Mouse (Mus musculus): ENCODE data around the gene Mtmr3.

Mtmr3 gene

GRCm38 (mm10) chr11:4469091-4469490 lies 125.6 kb downstream of the Mtmr3 start:
- in situ Hi-C loops (cut with MboI, MseI), result loop anchor here (5.0 kb wide), 1 partner anchor 77 kb away; no protein-coding TSS in a partner anchor

GRCm38 (mm10) chr11:4467436-4467835 lies 127.2 kb downstream of the Mtmr3 start:
- in situ Hi-C loops (cut with MboI, MseI), result loop anchor here (5.0 kb wide), 1 partner anchor 75 kb away; no protein-coding TSS in a partner anchor

DNA sequence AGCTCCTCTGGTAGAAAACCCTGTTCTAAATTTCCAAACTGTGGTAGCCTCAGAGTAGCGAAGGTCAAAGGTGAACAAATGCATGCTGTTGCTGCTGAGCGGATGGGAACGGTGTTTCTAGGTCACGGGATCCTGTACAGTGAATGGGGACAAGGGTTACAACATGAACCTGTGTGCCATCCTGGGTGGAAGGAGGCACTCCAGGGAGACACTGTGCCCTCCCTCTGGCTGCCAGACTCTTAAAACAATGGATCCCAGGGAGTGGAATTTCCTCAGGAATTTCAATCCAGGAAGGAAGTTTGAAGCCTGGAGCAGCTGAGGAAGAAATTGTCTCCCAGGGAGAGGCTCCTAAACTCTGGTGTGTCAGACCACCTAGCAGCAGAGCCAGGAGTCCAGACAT lies 128.5 kb downstream of the Mtmr3 start:
- in situ Hi-C loops (cut with MboI, MseI), result loop anchor here (5.0 kb wide), 1 partner anchor 74 kb away; no protein-coding TSS in a partner anchor

GRCm38 (mm10) chr11:4464616-4465015 lies 130.0 kb downstream of the Mtmr3 start:
- in situ Hi-C loops (cut with MboI, MseI), result loop anchor here (5.0 kb wide), 1 partner anchor 72 kb away; no protein-coding TSS in a partner anchor

DNA sequence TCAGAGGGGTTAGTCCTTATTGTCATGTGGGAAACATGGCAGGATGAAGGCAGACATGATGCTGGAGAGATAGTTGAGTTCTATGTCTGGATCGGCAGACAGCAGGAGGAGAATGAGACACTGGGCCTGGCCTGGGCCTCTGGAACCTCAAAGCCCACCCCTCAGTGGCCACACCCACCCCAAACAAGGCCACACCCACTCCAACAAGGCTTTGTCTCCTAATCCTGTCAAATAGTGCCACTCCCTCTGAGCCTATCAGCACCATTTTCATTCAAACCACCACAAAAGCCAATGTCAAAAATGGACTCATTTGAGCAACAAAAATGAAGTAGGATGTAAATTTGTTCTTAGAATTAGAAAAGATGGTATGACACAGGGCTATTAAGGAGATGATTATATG lies 130.5 kb downstream of the Mtmr3 start:
- in situ Hi-C loops (cut with MboI, MseI), result no loop called here

DNA sequence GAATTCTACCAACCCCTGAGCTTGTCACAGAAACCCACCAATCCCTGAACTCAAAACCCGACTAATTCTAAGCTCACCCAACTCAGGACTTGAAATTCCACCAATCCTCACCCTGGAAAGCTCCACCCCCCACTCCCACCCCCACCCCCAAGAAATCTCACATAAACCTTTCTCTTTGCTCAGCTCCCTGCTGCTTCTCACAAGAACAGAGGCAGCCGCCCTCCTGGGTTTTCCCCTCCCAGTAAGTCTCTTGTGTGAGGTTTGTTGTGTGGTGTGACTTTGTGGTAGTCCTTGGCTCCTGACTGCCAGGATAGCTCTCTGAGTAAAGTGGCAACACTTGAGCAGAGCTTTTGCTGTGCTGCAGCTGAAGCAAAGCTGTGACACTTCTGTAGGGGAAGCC lies 131.8 kb downstream of the Mtmr3 start:
- in situ Hi-C loops (cut with MboI, MseI), result no loop called here

- in situ Hi-C loops (cut with MboI, MseI), result no loop called here
Measured at GRCm38 (mm10) chr11:4461154-4461553, 133.5 kb downstream of the Mtmr3 start.

GRCm38 (mm10) chr11:4460615-4461014 lies 134.0 kb downstream of the Mtmr3 start:
- in situ Hi-C loops (cut with MboI, MseI), result no loop called here

- in situ Hi-C loops (cut with MboI, MseI), result no loop called here
Measured at GRCm38 (mm10) chr11:4454895-4455535, 139.6 kb downstream of the Mtmr3 start.

- in situ Hi-C loops (cut with MboI, MseI), result no loop called here
Measured at GRCm38 (mm10) chr11:4452467-4453184, 142.0 kb downstream of the Mtmr3 start.

DNA sequence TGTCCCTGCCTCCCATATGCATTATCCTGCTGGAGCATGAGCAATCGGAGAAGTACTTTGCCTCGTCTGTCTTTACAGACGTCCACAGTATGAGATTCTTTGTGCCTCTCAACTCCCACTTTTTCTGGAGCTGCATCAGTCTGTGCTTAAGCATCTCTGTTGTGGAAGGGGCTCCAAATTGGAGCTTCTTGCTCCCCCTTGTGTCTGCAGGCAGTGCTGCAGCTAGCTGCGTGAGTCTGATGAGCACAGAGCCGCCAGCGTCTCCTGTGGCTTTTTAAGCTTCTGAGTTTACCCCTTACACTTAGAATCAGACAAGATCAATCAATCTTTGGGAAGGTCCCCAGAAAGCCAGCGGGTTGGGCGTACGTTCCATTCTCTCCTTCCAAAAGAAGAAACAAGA lies 143.5 kb downstream of the Mtmr3 start:
- in situ Hi-C loops (cut with MboI, MseI), result no loop called here

GRCm38 (mm10) chr11:4446195-4446868 lies 148.3 kb downstream of the Mtmr3 start:
- in situ Hi-C loops (cut with MboI, MseI), result no loop called here

DNA sequence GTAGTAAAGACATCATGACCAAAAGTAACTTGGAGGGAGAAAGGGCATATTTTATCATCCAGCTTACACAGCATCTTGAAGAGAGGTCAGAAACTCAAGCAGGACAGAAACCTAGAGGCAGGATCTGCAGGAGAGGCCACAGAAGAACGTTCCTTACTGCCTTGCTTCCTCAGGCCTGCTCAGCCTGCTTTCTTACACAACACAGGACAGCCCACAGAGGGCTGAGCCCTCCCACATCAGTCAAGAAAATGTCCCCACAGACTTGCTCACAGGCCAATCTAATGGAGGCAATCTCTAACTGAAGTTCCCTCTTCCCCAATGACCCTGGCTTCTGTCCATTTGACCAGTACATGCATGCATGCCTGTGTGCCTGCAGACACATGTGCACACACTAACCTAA lies 152.4 kb downstream of the Mtmr3 start:
- in situ Hi-C loops (cut with MboI, MseI), result no loop called here

GRCm38 (mm10) chr11:4440978-4441377 lies 153.7 kb downstream of the Mtmr3 start, which contains the start of gene Hormad2:
Hormad2 (minus strand) TSS chr11:4441105.
- in situ Hi-C loops (cut with MboI, MseI), result no loop called here

DNA sequence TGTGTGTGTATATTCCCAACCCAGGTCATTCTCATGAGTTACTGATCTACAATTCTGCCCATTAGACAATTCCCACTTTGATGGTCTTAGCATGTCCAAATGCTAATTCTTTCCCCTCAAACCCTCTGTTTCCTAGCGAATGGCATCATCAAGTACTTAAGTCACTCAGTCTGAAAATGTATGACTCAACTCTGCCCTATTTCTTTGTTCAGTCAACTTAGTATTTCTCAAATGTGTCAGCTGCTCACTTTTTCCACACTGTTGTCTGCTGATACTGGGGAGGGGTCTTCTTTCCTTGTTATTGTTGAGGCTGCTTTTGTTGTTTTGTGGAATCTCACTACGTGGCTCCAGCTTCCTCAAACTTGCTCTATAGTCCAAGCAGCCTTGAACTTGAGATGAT lies 156.5 kb downstream of the Mtmr3 start:
- in situ Hi-C loops (cut with MboI, MseI), result no loop called here

GRCm38 (mm10) chr11:4437318-4437717 lies 157.3 kb downstream of the Mtmr3 start:
- in situ Hi-C loops (cut with MboI, MseI), result no loop called here

DNA sequence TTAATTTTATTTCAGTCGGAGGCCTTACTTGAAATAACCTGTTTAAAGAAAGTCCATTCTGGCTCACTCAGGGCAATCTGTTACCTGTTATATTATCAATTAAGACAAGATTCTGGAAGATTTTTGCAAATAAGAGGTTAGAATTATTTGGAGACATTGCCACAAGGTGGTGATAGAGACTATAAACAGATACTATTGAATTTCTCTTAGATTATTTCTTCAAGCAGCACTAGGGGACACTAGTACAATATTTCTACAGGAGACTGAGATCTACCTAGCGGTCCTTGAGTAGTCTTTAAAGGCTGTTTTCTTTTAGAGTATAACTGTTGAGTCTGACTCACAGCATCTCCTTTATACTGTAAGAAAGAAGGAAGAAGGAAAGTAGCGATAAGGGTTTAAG lies 158.0 kb downstream of the Mtmr3 start:
- in situ Hi-C loops (cut with MboI, MseI), result no loop called here

DNA sequence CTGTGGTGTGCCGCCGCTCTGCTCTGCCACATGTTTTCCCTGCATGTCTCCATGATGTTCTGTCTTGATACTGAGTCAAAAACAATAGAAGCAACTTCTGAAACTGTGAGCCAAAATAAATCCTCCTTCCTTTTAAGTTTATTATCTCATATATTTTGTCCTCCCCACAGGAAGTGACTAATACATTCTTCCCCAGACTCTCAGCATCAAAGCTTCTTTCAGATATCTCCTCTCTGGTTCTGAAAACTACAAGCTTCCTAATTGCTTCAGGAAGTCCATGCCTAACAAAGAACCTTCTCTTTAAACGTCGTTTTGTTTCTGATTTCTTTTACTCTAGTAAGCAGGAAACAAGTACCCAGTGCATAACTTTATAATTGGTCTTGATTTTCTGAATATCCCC lies 160.2 kb downstream of the Mtmr3 start:
- in situ Hi-C loops (cut with MboI, MseI), result no loop called here

Data from T-helper 1 cell (primary cell).